Mouse (Mus musculus) thymus, postnatal 14 days (tissue): ENCODE measurements around the gene Arid3a.
"Not testable (repeated sequence)": the region's sequence is repeated elsewhere in the genome, so short reads cannot be mapped to it uniquely, and the experiment has no call there.

Source experiments
- DNase-seq: peaks from one replicate; pipeline ENCODE4 v3.0.0; 2021

Arid3a gene

GRCm38 (mm10) chr10:79926491-79927323 is at the start of gene Arid3a:
Arid3a (plus strand) TSS chr10:79927043.
- peak; percentile 93 for DNase-seq

GRCm38 (mm10) chr10:79877174-79877573 is 49.7 kb upstream of the Arid3a start:
- DNase-seq = no peak

DNA sequence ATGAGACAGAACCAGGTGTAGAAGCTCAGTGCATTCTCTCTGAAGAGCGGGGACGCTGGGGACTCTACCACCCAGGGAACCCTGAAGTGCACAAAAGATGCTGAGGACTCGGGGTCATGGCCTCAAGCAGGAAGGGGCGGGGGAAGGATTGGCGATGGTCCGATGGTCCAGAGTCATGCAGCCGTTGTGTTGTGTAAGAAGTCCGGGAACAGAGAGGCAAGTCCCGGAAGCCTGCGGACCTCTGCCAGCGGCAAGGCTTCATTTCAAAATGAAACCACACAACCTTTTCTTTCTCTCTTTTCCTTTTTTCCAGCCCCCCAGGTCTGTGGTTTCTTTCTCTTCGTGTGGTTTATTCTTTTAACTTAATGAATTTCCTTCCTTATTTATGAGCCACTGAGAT is 49.1 kb upstream of the Arid3a start:
- DNase-seq = no peak

DNA sequence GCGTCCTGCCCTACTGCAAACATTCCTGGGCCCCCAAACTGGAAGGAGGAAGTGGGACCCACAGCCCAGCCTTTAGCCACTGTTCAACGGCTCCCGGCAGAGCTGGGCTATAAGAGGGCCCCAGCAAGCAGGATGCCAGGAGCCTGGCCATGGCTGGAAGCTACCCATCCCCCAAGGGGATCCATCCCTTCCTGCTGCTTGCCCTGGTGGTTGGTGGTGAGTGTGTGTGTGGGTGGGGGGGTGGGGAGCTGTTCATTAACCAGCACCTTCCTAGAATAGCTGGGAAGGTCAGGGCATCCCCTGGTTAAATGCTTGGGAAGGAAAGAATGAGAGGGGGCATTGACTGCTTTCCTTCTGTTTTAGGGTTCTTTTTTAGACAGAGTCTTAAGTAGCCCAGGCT is 47.3 kb upstream of the Arid3a start:
- no peak for DNase-seq

DNA sequence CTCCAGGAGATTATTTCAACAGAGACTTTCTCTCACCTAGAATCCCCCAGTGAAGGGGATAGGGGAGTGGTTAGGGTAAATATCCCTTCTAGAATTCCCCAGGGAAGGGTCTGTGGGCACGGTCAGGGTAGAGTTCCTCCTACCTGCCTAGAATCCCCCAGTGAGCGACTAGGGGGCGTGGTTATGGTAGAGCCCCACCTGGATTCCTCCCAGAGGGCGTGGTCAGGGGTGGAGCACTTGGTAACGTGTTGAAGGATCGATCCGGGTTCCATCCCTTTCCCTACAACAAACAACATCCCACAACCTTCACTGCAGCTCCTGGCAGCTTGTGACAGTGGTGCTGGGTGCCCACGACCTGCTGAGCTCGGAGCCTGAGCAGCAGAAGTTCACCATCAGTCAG is 46.1 kb upstream of the Arid3a start:
- no peak for DNase-seq

- DNase-seq = no peak
Observed at GRCm38 (mm10) chr10:79881981-79882380, 44.9 kb upstream of the Arid3a start.

DNA sequence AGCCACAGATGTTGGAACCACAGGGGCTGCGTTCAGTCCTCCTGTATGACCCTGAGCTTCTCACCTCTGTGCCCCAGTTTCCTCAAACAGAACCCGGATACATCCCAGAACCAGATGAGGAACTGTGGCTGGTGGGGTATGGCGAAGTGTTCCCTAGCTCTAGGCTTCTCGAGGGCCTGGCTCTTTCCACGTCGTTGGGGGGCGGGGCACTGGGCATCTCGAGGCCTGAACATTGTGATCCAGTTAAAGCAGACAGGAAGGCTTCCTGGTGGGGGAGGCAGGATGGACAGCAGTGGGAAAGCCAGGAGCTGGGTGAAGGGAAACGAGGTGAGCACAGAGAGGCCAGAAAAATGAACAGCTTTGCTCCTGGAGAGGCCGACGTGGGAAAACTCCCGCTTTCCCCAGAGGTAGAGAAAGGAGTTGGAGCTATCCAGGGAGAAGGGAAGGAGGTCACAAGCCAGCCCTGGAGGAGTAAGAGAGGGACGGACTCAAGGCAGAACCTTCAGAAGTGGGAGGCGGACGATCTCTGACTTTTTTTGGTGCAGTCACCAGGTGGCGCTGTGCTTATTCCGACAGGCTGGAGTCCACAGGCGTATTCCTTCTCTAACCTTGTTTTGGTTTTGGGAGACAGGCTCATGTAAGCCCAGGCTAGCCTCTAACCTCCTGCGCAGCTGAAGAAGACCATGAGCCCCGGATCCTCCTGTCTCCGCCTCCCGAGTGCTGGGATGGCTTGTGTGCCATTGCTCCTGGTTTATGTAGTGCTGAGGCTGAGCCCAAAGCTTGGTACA is 43.4 kb upstream of the Arid3a start:
- DNase-seq = peak; percentile 75

GRCm38 (mm10) chr10:79884446-79884845 is 42.4 kb upstream of the Arid3a start:
- no peak for DNase-seq

DNA sequence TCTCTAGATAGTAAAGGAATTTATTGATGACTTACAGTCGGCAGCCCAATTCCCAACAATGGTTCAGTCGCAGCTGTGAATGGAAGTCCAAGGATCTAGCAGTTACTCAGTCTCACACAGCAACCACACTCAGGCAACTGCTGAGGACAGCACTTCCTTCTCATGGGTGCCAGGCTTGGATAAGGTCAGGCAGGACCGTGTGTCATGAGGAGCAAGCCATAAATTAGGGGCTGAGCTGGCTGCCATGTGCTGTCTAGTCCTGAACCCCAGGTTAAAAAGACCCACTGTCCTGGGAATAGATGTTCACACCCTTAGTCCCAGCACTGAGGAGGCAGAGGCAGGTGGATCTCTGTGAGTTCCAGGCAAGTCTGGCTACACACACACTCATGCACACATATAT is 41.9 kb upstream of the Arid3a start:
- DNase-seq = not testable (repeated sequence)

GRCm38 (mm10) chr10:79886054-79886453 is 40.8 kb upstream of the Arid3a start, which contains the start of gene Elane:
Elane (plus strand) TSS chr10:79886247.
- no peak for DNase-seq

DNA sequence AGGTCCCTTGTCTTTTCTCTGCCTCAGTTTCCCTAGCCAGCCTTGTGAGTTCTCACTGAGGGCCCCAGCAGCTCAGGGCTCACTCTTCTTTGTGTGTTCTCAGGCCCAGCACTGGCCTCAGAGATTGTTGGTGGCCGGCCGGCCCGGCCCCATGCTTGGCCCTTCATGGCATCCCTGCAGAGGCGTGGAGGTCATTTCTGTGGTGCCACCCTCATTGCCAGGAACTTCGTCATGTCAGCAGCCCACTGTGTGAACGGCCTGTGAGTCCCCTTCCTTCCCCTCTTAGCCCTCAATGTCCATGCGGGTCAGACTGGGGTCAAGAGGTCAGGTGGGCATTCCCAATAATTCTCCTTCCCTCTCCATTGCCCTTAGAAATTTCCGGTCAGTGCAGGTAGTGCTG is 40.2 kb upstream of the Arid3a start:
- no peak for DNase-seq

DNA sequence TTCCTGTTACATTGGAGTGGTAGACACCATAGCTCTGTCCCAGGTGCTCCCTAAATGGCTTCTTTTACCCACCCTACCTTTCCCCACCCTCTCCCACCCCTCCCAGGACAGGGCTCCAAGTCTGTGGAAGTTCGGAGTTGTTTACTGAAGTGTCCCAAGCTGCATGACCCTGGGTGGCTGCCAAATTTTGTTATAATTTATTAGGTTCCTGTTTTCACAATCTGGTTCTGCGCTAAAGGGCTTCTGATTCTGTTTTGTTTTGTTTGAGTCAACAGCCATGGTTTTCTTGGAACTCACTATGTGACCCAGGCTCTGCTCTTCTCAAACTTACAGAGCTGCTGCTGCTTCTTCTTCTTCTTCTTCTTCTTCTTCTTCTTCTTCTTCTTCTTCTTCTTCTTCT is 37.5 kb upstream of the Arid3a start:
- no peak for DNase-seq

GRCm38 (mm10) chr10:79890670-79891069 is 36.2 kb upstream of the Arid3a start, which contains the start of gene Cfd:
Cfd (plus strand) TSS chr10:79890853.
- no peak for DNase-seq

GRCm38 (mm10) chr10:79892451-79893118 is 34.3 kb upstream of the Arid3a start:
- peak; percentile 89 for DNase-seq

DNA sequence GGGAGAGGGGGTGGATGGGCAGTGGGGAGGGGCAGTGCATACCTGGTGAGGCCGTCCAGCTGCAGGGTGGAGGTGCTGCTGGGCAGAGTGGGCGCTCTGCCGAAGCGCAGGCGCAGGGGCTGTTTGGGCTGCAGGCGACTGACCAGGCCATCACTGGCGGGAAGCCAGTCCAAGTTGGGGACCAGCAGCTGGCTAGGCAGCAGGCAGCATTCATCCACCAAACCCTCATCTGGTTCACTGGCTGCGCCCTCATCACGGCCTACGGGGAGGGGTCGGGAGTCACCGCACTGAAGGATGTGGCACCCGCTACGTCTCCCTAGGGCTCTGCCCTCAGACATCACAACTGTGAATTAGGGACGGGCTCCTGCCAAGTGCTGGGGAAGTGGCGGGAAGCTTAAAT is 30.5 kb upstream of the Arid3a start:
- no peak for DNase-seq

DNA sequence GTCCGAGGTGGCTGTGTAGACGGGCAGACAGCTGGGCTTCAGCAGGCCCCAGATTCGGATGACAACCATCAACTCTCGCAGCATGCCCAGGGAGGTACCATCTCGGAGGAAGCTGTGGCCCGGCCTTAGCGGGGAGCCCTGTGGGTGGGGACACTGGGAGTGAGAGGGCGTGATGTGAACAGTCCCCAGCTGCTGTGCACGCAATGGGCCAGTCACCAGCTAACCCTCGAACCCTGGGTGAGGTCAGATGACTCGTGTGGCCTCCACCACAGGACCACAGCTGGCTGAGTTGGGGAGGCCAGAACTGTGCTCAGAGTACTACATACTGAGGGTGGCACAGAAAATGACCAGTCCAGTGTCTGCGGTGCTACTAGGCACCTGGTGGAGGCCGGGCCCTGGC is 30.0 kb upstream of the Arid3a start:
- DNase-seq = no peak

DNA sequence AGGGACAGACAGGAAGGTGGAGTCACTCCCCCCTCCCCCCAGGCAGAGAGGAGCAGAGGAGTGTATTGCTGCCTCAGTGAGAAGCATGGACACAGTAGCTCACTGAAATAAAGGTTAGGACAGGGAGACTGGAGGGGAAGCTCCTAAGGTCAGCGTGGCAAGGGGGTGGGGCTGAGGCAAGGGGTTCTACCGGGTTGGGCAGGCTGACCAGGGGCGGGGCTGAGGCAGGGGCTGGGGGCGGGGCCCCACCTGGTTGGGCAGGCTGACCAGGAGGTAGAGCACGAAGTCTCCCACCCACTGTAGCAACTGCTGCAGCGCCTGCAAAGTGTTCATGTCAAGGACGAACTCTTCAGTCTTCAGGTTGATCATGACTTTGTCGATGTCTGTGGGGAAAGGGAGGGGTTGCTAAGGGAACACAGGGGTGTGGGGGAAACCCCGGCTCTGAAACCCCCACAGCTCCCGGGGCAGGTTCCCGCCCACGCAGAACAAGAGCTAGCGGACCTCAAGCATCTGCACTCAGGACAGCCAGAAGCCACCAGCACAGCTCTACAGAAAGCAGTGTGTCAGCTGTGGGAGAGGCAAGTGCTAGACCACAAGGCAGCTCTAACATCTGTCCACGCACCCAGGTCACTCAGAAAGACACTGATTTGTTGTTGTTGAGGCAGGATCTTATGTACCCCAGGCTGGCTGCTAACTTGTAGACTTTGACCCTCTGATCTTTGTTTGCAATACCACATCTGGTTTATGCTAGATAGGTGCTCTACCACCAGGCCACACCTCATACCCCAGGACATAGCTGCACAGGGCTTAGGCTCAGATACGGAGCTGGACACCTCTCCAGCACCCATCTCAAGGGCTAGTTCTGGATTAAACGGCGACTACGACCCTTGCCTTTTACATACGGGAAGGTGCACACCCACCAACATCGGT is 29.3 kb upstream of the Arid3a start:
- no peak for DNase-seq

GRCm38 (mm10) chr10:79900951-79901410 is 25.9 kb upstream of the Arid3a start:
- DNase-seq = no peak

DNA sequence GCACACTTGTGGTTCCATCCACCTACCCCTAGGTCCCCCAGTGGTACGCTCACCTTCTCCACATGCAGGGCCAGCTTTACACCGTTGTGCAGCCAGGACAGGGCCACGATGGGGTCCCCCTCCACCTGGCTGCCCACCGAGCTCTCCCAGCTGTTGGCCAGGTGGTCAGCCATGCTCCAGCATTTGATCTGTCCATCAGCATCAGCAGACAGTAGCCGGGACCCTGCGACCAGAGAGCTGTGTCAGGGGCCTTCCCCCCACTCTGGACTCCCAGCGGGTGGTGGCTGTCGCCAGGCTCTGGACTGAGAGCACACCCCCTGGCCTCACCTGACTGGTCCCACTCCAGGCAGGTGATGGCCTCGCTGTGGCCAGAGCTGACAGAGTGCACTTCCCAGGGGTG is 20.1 kb upstream of the Arid3a start:
- no peak for DNase-seq

DNA sequence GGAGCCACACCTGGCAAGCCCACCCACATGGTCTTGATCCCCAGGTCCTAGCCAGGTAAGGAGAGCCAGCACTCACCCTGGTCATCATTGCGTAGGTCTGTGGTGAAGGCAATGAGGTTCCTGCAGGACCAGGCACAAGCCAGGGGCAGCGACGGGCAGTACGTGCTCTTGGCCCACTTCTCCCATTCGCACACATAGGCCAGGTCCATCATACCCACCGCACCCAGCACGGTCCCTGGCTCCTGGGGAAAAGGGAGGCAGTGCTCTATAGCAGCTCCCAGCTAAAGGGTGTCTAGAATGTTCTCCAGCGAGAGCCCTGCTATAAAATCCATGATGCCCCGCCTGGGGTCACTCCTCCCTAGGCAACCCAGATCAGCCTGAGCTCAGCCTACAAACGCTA is 19.4 kb upstream of the Arid3a start:
- no peak for DNase-seq

DNA sequence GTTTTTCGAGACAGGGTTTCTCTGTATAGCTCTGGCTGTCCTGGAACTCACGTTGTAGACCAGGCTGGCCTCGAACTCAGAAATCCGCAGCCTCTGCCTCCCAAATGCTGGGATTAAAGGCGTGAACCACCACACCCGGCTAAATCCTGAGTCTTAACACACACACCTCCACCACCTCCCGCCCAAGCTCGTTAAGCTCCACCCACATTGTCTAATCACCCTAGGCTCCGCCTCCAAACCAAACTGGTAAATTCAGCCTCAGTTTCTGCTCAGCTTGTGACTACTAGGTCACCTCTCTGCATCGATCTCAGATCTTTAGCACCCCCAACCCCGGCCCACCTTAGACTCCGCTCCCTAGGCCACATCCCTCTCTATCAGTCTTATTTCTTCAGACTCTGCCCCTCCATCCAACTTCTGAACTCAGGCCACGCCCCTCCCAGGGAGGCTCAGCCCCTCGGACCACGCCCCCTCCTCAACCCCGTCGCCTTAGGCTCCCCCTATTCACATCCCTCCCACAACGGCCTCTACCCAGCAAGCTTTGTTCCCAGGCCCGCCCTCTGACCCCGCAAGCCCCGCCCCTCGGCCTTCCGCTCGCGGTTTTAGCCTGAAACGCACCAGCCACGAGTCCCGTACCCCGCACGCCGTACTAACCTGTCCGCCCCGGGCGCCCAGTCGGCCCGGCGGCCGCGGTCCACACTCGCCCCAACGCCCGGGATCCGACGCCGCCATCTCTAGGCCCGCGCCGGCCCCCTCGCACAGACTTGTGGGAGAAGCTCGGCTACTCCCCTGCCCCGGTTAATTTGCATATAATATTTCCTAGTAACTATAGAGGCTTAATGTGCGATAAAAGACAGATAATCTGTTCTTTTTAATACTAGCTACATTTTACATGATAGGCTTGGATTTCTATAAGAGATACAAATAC is 18.4 kb upstream of the Arid3a start, which contains the start of gene Med16:
TSS of gene Med16 (minus strand) at position 757 of the 925 bp plus-strand sequence.
- peak; percentile 99 for DNase-seq
